Mouse (Mus musculus): ENCODE results near the gene Cckbr. TPM values are rescaled to one million over a fixed set of nuclear protein-coding genes. Genes with fewer than 3 reads are reported as not detected.

Gene Cckbr
- polyA plus RNA-seq (2014; fragmentation: Illumina TruSeq; extraction: RNeasy Lipid Tissue Mini Kit (QIAGEN cat#74804); ENCODE audit: low read depth, low replicate concordance), result not detected

GRCm38 (mm10) chr7:105425424-105426043 is at the start of gene Cckbr:
Cckbr (plus strand) TSS chr7:105425731.

GRCm38 (mm10) chr7:105399935-105400624 is 25.5 kb upstream of the Cckbr start, which contains the start of gene Fam160a2:
Fam160a2 (minus strand) TSS chr7:105400054.

GRCm38 (mm10) chr7:105404268-105404667 is 21.3 kb upstream of the Cckbr start, which contains the start of gene Cnga4:
Cnga4 (plus strand) TSS chr7:105404568.

GRCm38 (mm10) chr7:105481505-105482411 is 56.2 kb downstream of the Cckbr start, which contains the start of gene Cavin3:
Cavin3 (minus strand) TSS chr7:105482300.

Other genes starting within 250 kb of the Cckbr start
- gene Olfr685, start 239.7 kb upstream of the Cckbr start, polyA plus RNA-seq (2014; fragmentation: Illumina TruSeq; extraction: RNeasy Lipid Tissue Mini Kit (QIAGEN cat#74804); ENCODE audit: low read depth, low replicate concordance), result not detected
- gene Olfr686, start 218.2 kb upstream of the Cckbr start, polyA plus RNA-seq (2014; fragmentation: Illumina TruSeq; extraction: RNeasy Lipid Tissue Mini Kit (QIAGEN cat#74804); ENCODE audit: low read depth, low replicate concordance), result not detected
- not detected for gene Olfr688, start 137.6 kb upstream of the Cckbr start, polyA plus RNA-seq (2014; fragmentation: Illumina TruSeq; extraction: RNeasy Lipid Tissue Mini Kit (QIAGEN cat#74804); ENCODE audit: low read depth, low replicate concordance)
- not detected for gene Olfr689, start 114.6 kb upstream of the Cckbr start, polyA plus RNA-seq (2014; fragmentation: Illumina TruSeq; extraction: RNeasy Lipid Tissue Mini Kit (QIAGEN cat#74804); ENCODE audit: low read depth, low replicate concordance)
- not detected for gene Olfr690, start 91.6 kb upstream of the Cckbr start, polyA plus RNA-seq (2014; fragmentation: Illumina TruSeq; extraction: RNeasy Lipid Tissue Mini Kit (QIAGEN cat#74804); ENCODE audit: low read depth, low replicate concordance)
- gene Olfr691, start 83.5 kb upstream of the Cckbr start, polyA plus RNA-seq (2014; fragmentation: Illumina TruSeq; extraction: RNeasy Lipid Tissue Mini Kit (QIAGEN cat#74804); ENCODE audit: low read depth, low replicate concordance), result not detected
- gene Olfr692, start 57.5 kb upstream of the Cckbr start, polyA plus RNA-seq (2014; fragmentation: Illumina TruSeq; extraction: RNeasy Lipid Tissue Mini Kit (QIAGEN cat#74804); ENCODE audit: low read depth, low replicate concordance), result not detected
- gene Gm5901, start 50.7 kb upstream of the Cckbr start, polyA plus RNA-seq (2014; fragmentation: Illumina TruSeq; extraction: RNeasy Lipid Tissue Mini Kit (QIAGEN cat#74804); ENCODE audit: low read depth, low replicate concordance), result not detected
- gene Fam160a2, start 25.7 kb upstream of the Cckbr start, polyA plus RNA-seq (2014; fragmentation: Illumina TruSeq; extraction: RNeasy Lipid Tissue Mini Kit (QIAGEN cat#74804); ENCODE audit: low read depth, low replicate concordance), result 10.6 TPM
- not detected for gene Cnga4, start 21.2 kb upstream of the Cckbr start, polyA plus RNA-seq (2014; fragmentation: Illumina TruSeq; extraction: RNeasy Lipid Tissue Mini Kit (QIAGEN cat#74804); ENCODE audit: low read depth, low replicate concordance)
- gene Cavin3, start 56.6 kb downstream of the Cckbr start, polyA plus RNA-seq (2014; fragmentation: Illumina TruSeq; extraction: RNeasy Lipid Tissue Mini Kit (QIAGEN cat#74804); ENCODE audit: low read depth, low replicate concordance), result 16.9 TPM
- 5.8 TPM for gene Smpd1, start 128.6 kb downstream of the Cckbr start, polyA plus RNA-seq (2014; fragmentation: Illumina TruSeq; extraction: RNeasy Lipid Tissue Mini Kit (QIAGEN cat#74804); ENCODE audit: low read depth, low replicate concordance)
- 1.4 TPM for gene Apbb1, start 155.9 kb downstream of the Cckbr start, polyA plus RNA-seq (2014; fragmentation: Illumina TruSeq; extraction: RNeasy Lipid Tissue Mini Kit (QIAGEN cat#74804); ENCODE audit: low read depth, low replicate concordance)
- gene Hpx, start 174.4 kb downstream of the Cckbr start, polyA plus RNA-seq (2014; fragmentation: Illumina TruSeq; extraction: RNeasy Lipid Tissue Mini Kit (QIAGEN cat#74804); ENCODE audit: low read depth, low replicate concordance), result not detected
- gene Trim3, start 207.8 kb downstream of the Cckbr start, polyA plus RNA-seq (2014; fragmentation: Illumina TruSeq; extraction: RNeasy Lipid Tissue Mini Kit (QIAGEN cat#74804); ENCODE audit: low read depth, low replicate concordance), result 5.9 TPM
- 47.9 TPM for gene Timm10b, start 214.3 kb downstream of the Cckbr start, polyA plus RNA-seq (2014; fragmentation: Illumina TruSeq; extraction: RNeasy Lipid Tissue Mini Kit (QIAGEN cat#74804); ENCODE audit: low read depth, low replicate concordance)
- gene Arfip2, start 214.7 kb downstream of the Cckbr start, polyA plus RNA-seq (2014; fragmentation: Illumina TruSeq; extraction: RNeasy Lipid Tissue Mini Kit (QIAGEN cat#74804); ENCODE audit: low read depth, low replicate concordance), result 12.3 TPM
- gene Gm45799, start 214.8 kb downstream of the Cckbr start, polyA plus RNA-seq (2014; fragmentation: Illumina TruSeq; extraction: RNeasy Lipid Tissue Mini Kit (QIAGEN cat#74804); ENCODE audit: low read depth, low replicate concordance), result 1.3 TPM
- gene Dnhd1, start 225.1 kb downstream of the Cckbr start, polyA plus RNA-seq (2014; fragmentation: Illumina TruSeq; extraction: RNeasy Lipid Tissue Mini Kit (QIAGEN cat#74804); ENCODE audit: low read depth, low replicate concordance), result 1.7 TPM

Measured in adrenal gland, adult 10 weeks (tissue).